Mouse (Mus musculus): ENCODE measurements around the gene Kif28.
"Not testable (repeated sequence)": the region's sequence is repeated elsewhere in the genome, so short reads cannot be mapped to it uniquely, and the experiment has no call there.

The Kif28 gene

DNA sequence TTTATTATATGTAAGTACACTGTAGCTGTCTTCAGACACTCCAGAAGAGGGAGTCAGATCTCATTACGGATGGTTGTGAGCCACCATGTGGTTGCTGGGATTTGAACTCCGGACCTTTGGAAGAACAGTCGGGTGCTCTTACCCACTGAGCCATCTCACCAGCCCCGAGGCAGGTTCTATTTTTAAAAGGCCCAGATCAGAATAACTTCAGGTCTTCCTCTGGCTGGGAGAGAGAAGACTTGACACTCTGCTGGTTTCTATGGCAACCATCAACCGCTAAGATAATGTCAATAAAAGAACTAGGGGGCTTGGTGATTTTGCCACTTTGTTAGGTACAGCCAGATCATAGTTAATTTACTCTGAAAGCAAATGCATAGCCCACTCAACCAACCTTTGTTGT lies 96.4 kb downstream of the Kif28 start:
- DNase-seq (ENCODE audit: low read depth in 1 of 2, low spot score in 2 of 2): not testable (repeated sequence)

DNA sequence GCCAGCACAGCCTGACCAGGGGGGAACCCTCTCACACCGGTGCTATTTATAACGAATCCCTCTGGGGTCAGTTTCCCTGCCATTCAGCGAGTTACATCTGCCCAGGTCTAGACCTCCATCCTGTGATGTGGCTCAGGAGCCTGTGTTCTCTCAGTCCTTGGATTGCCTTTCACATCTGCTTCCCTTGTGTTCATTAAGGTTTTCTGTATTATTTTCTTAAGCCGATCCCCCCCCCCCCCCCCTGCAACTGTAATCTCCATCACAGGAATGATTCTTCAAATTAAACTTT lies 99.1 kb downstream of the Kif28 start:
- no peak for DNase-seq (ENCODE audit: low read depth in 1 of 2, low spot score in 2 of 2)
